Mouse (Mus musculus) frontal cortex, postnatal 36 days (tissue): Measurements from ENCODE around the gene Mri1.
"Not testable (repeated sequence)": the region's sequence is repeated elsewhere in the genome, so short reads cannot be mapped to it uniquely, and the experiment has no call there.

Experiments used
- DNase-seq, 2 experiments: peaks; one replicate each; pipeline ENCODE4 v3.0.0; 2022; ENCODE audit warnings: low spot score in 2 of 2

Gene Mri1

GRCm38 (mm10) chr8:84256822-84257610, at the start of gene Mri1:
TSS of gene Mri1 (minus strand) at chr8:84257326.
- peak; percentile 78 to 84 for DNase-seq

- DNase-seq = no peak
Observed at GRCm38 (mm10) chr8:84303951-84304350, 46.8 kb upstream of the Mri1 start.

- DNase-seq = no peak
Observed at GRCm38 (mm10) chr8:84297029-84297785, 40.1 kb upstream of the Mri1 start.

GRCm38 (mm10) chr8:84291688-84292087, 34.6 kb upstream of the Mri1 start:
- DNase-seq = peak; percentile 45 to 53

- DNase-seq = no peak
Observed at GRCm38 (mm10) chr8:84291086-84291485, 34.0 kb upstream of the Mri1 start.

GRCm38 (mm10) chr8:84288892-84289291, 31.8 kb upstream of the Mri1 start:
- no peak for DNase-seq

GRCm38 (mm10) chr8:84285665-84286064, 28.5 kb upstream of the Mri1 start:
- DNase-seq = not testable (repeated sequence)

GRCm38 (mm10) chr8:84284608-84285063, 27.5 kb upstream of the Mri1 start:
- peak in 1 of 2 experiments; percentile 22 for DNase-seq

- DNase-seq = no peak
Observed at GRCm38 (mm10) chr8:84280777-84281176, 23.7 kb upstream of the Mri1 start.

GRCm38 (mm10) chr8:84276447-84276846, 19.3 kb upstream of the Mri1 start:
- no peak for DNase-seq

- DNase-seq = no peak
Observed at GRCm38 (mm10) chr8:84273968-84274367, 16.8 kb upstream of the Mri1 start.

- DNase-seq = no peak
Observed at GRCm38 (mm10) chr8:84272302-84272701, 15.2 kb upstream of the Mri1 start.

GRCm38 (mm10) chr8:84269950-84270773, 13.0 kb upstream of the Mri1 start, which contains the start of gene Ccdc130:
TSS of gene Ccdc130 (minus strand) at chr8:84270380.
- DNase-seq = peak; percentile 98 to 100

- DNase-seq = peak; percentile 28 to 40
Observed at GRCm38 (mm10) chr8:84261098-84261497, 4.0 kb upstream of the Mri1 start.

- DNase-seq = peak in 1 of 2 experiments; percentile 45
Observed at GRCm38 (mm10) chr8:84256458-84256821, 686 bp downstream of the Mri1 start.

- no peak for DNase-seq
Observed at GRCm38 (mm10) chr8:84255858-84256257, 1.3 kb downstream of the Mri1 start.

GRCm38 (mm10) chr8:84249257-84250170, 7.6 kb downstream of the Mri1 start, which contains the start of gene D8Ertd738e:
TSS of gene D8Ertd738e (minus strand) at chr8:84249719.
- DNase-seq = peak; percentile 82 to 90

GRCm38 (mm10) chr8:84241821-84242220, 15.3 kb downstream of the Mri1 start:
- DNase-seq = no peak

- no peak for DNase-seq
Observed at GRCm38 (mm10) chr8:84241167-84241566, 16.0 kb downstream of the Mri1 start.

- DNase-seq = no peak
Observed at GRCm38 (mm10) chr8:84237542-84238229, 19.4 kb downstream of the Mri1 start.
